Mouse (Mus musculus) intestine, embryonic 16.5 days (tissue): ENCODE measurements at regions not wholly inside any gene's neighbourhood (a gene's known extent, or its start where the extent isn't known, plus 50 kb on each side); places are given as distances from the start of the nearest gene placed in this dataset.

Experiments
- ATAC-seq: fragments of 200-750 bp; cut with Nextera tagmentation; 2 replicates; pipeline ENCODE4 v1.8.0; 2017; ENCODE audit warnings: moderate TSS enrichment, moderate library complexity
- H3K27ac ChIP-seq: fragments of 300-500 bp; sonication (generic); 2 replicates; pipeline ENCODE4 v1.5.1; 2014; ENCODE audit warnings: mild to moderate bottlenecking, low read length
- H3K27me3 ChIP-seq: fragments of 300-500 bp; sonication (generic); replicated peaks from 2 replicates; pipeline ENCODE4 v1.6.1; 2014; ENCODE audit warnings: low read length, control low read depth, mixed read lengths; ENCODE audit not compliant: control insufficient read depth, insufficient read depth
- H3K36me3 ChIP-seq: fragments of 300-500 bp; sonication (generic); 2 replicates; pipeline ENCODE4 v1.6.1; 2014; ENCODE audit warnings: low read length, control low read depth; ENCODE audit not compliant: control insufficient read depth, insufficient read depth
- H3K4me1 ChIP-seq: fragments of 300-500 bp; sonication (generic); 2 replicates; pipeline ENCODE4 v1.6.1; 2014; ENCODE audit warnings: low read length, control low read depth, mixed read lengths; ENCODE audit not compliant: control insufficient read depth, insufficient read depth
- H3K4me2 ChIP-seq: fragments of 300-500 bp; sonication (generic); 2 replicates; pipeline ENCODE4 v1.6.1; 2014; ENCODE audit warnings: low read depth, low read length, control low read depth
- H3K4me3 ChIP-seq: fragments of 300-500 bp; sonication (generic); 2 replicates; pipeline ENCODE4 v1.5.1; 2014; ENCODE audit warnings: mild to moderate bottlenecking, low read length
- H3K9ac ChIP-seq: fragments of 300-500 bp; sonication (generic); 2 replicates; pipeline ENCODE4 v1.6.1; 2014; ENCODE audit warnings: low read depth, low read length
- H3K9me3 ChIP-seq: fragments of 300-500 bp; sonication (generic); 2 replicates; pipeline ENCODE4 v1.6.1; 2016; ENCODE audit warnings: low read length, control low read depth; ENCODE audit not compliant: control insufficient read depth
- WGBS: fragments of 180-500 bp; shearing (Covaris S2); extraction: QIAGEN DNeasy Blood & Tissue Kit; methylation state at CpG from one replicate; pipeline ENCODE4 v1.1.7; 2014; 5-methylcytosine and 5-hydroxymethylcytosine counted together

GRCm38 (mm10) chrX:114690857-114691256 is 214.0 kb upstream of the Ube2dnl1 start:
- Histone ChIP-seq H3K9ac (no peak overlapping the region), H3K4me1 (no peaks in the 10 kb centered on the region), H3K9me3 (no peaks in the 10 kb centered on the region), H3K4me2 (no peak overlapping the region), H3K27ac (no peak overlapping the region), H3K36me3 (no peaks in the 10 kb centered on the region), H3K27me3 (no peaks in the 10 kb centered on the region), H3K4me3 (no peak overlapping the region)
- 68% methylated on average over 4 of the region's 4 CpGs for WGBS
- ATAC-seq = no peak

DNA sequence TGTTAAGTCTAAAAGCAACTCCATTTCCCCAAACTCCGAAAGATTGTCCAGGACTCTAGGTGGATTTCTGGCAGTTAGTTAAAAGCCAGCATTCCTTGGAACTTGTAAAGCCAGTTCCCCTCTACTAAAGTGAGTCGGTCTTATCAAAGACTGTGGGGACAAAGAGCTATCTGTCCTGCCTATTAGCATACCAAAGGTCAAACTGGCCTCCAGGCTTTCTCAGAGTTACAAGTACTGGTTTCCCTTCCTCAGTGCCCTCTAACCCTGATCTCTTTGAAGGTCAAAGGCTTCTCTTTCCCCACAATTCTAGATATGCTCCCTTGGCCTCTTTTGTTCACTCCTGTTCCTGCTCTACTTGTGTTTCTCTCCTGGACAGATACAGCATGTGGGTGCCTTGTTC is 210.3 kb upstream of the Ube2dnl1 start:
- H3K27ac ChIP-seq = no peak overlapping the region
- H3K27me3 ChIP-seq = no peaks in the 10 kb centered on the region
- H3K36me3 ChIP-seq = no peaks in the 10 kb centered on the region
- H3K4me3 ChIP-seq = no peak overlapping the region
- no peak overlapping the region for H3K9ac ChIP-seq
- 30% methylated on average over 2 of the region's 2 CpGs for WGBS
- no peaks in the 10 kb centered on the region for H3K9me3 ChIP-seq
- no peak overlapping the region for H3K4me2 ChIP-seq
- peak; percentile 80 for ATAC-seq
- no peaks in the 10 kb centered on the region for H3K4me1 ChIP-seq

DNA sequence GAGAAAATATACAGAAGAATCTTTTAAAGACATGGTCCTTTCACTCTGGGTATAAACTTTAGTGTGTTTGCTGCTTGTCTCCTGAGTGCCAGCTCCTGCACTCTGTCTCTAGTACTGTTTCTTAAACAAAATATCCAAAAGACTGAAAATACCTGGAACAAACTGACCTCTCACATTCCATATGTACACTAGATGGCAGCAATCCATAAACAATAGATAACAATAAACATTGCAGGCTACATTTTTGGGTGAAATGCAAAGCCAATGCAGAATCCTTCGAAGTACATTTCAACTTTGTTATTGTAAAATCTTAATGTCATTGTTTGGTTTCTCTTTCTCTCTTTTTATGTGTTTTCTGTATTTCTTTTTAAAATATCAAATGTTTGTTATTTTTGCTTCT is 176.6 kb upstream of the Ube2dnl1 start:
- no peaks in the 10 kb centered on the region for H3K4me1 ChIP-seq
- 51% methylated on average over 1 of the region's 1 CpGs for WGBS
- H3K4me3 ChIP-seq = no peak overlapping the region
- H3K9ac ChIP-seq = no peak overlapping the region
- H3K4me2 ChIP-seq = no peak overlapping the region
- H3K36me3 ChIP-seq = no peaks in the 10 kb centered on the region
- no peak for ATAC-seq
- no peak overlapping the region for H3K27ac ChIP-seq
- H3K27me3 ChIP-seq = no peaks in the 10 kb centered on the region
- H3K9me3 ChIP-seq = no peaks in the 10 kb centered on the region
